Mouse (Mus musculus) right cerebral cortex, adult 2 months (tissue): ENCODE measurements around the gene Fam114a2.
"Not testable (repeated sequence)": the region's sequence is repeated elsewhere in the genome, so short reads cannot be mapped to it uniquely, and the experiment has no call there.

ENCODE experiments used
- DNase-seq, 2 experiments: peaks; one replicate each; pipeline ENCODE4 v3.0.0; 2021 to 2022; ENCODE audit warnings: low spot score in 2 of 2

The Fam114a2 gene

DNA sequence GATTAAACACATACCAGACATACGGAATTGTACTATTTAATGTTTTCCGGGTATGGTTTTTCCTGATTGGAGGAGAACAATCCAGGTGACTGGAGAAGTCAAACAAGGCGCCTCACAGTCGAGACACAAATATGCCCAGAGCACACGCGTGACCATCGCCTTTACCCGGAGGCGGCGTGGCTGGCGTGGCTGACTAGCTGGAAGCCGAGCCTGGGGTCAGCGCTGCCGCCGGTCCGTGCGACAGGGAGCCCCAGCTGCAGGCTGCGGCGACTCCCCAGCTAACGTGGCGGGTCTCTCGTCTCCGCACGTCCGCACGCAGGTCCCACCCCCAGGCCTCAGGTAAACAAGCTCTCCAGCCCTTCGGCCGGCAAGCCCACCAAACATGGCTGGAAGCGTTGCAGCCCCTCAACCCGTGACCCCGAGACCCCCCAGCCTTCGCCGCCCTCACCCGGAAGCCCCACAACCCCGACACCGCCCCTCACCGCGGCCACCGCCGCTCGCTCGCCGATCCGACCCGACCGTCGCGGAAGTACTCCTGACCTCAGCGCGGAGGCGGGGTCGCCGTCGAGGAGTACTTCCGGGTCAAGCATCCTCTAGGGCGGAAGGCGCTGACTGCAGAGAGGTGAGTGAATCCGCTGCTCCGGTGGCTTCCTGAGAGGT is at the start of gene Fam114a2, which contains the start of gene Mfap3:
Fam114a2 (minus strand) TSS at position 527 of the 660 bp plus-strand sequence.
Mfap3 (plus strand) TSS at position 574 of the 660 bp plus-strand sequence.
- DNase-seq, result peak; percentile 85 to 91

DNA sequence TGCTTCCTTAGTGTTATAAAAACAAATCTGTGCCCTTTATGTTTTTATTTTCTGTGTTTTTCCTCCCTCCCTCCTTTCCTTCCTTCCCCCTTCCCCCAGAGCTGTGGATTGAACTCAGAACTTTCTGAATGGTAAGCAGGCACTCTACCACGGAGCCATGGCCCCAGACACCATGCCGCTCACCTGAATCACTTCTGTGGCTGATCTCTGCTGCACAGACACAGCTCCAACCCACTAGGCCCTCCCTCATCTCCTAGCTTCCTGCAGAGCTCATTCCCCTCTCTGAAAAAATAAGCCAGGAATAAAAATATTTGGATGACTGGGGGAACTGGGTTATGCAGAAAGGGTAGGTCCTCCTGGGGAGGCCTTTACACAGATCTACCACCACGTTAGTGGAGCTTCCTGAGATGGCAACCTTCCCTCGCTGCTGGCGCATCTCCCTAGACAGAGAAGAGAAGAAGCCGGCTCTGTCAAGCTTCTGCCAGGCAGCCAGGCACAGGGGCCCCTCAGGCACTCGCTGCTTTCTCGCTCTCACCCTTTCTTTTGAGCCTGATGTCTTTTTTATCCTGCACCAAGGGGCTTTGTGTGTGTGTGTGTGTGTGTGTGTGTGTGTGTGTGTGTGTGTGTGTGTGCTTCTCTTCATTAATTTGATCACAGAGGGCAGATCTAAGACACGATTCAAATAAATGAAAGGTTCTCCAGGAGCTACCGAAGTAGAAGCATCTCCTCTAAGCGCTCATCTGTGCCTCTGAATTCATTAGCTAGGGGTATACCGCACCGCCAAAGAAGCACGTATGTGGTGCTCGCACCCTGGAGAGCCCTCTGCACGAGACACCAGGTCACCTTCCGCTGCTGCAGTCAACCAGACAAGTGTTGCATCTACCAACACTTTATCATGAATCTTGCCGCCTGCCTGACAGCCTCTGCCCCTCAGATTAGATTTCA is 47.9 kb upstream of the Fam114a2 start:
- no peak for DNase-seq

DNA sequence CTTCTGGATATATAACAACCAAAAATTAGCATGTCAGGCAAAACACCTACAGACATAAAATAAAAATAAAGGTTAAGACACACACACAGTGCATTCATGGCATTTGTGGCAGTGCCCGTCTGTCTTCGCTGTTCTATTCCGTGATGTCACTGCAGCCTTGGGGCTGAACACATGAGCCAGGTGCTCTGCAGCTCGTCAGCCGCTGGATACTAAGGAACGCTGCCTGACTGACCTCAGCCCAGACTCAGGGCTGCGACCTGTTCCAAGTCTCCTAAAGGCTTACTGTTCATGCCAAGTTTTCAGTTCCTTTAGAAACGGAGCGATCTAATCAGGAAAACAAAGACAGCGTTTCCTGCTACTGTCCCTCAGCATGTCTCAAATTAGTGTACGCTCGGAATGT is 46.1 kb upstream of the Fam114a2 start:
- no peak for DNase-seq

GRCm38 (mm10) chr11:57557936-57558335 is 39.5 kb upstream of the Fam114a2 start:
- not testable (repeated sequence) for DNase-seq

DNA sequence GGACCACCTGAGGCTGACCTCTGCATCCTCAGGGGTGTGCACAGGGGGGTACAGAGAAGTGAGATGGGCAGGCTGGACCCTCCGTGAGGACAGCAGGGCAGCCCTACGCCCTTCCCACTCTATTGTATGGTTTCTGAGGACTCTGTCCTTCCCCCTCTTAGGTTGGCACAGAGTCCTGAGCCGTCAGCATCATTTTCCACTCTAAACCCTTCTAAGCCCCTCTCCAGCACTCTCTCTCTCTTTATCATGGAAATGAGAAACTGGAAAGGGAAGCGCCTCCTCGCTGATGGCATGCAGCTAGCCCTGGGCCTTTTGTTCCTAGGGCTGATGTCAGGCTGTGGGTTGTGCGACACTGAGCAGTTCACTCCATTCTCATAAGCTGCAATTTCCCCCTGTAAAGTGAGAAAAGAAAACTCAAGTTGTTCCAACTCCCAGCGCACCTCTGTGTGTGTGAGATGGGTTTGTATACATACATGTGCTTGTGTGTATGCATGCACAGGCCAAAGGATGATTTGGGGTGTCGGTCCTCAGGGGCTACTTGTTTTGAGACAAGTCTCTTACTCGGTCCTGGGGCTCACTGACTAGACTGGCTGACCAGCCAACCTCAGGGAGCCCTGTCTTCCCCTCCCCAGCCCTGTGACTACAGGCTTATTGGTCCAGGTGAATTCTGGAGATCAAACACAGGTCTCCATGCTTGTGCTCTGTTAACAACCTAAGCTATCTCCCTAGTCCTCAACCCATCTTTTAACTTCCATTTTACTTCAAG is 34.8 kb upstream of the Fam114a2 start:
- DNase-seq, result no peak

- no peak for DNase-seq
Measured at GRCm38 (mm10) chr11:57551016-57551415, 32.6 kb upstream of the Fam114a2 start.

DNA sequence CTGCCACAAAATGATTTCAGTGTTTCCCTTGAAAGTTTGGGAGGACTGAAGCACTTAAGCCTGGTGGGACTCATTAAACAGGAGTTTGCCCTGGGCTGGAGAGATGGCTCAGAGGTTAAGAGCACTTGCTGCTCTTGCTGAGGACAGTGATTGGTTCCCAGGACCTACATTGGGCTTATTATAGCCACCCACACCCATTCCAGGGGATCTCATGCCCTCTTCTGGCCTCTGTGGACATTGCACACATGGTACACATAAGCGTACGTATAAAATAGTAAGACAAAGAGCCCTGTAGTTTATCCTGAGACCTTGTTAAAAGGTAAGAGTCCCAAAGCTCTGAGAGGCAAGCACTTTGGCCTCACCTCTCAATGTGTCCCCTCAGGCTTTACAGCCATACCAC is 31.8 kb upstream of the Fam114a2 start:
- DNase-seq, result no peak

GRCm38 (mm10) chr11:57548618-57549550 is 30.5 kb upstream of the Fam114a2 start:
- peak; percentile 87 for DNase-seq

DNA sequence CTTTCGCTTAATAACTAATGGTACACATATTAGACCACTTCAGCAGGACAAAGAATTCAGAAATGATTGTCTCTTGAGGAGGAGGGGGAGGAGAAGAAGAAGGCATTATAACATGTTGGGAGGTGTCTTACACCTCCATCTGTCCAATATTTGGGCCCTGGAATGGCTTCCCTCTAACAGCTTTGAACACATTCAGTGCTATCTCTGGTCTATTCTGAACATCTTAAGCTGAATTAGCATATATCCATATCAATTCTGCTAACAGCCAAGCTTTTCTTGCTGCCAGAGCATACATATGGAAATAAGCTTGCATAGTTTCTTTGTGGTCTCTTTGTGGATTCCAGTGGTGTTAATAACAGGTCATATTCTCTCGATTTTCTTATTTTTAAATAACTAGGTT is 22.3 kb upstream of the Fam114a2 start:
- no peak for DNase-seq

- DNase-seq, result no peak
Measured at GRCm38 (mm10) chr11:57539841-57540418, 21.5 kb upstream of the Fam114a2 start.

- DNase-seq, result no peak
Measured at GRCm38 (mm10) chr11:57535912-57536311, 17.5 kb upstream of the Fam114a2 start.

DNA sequence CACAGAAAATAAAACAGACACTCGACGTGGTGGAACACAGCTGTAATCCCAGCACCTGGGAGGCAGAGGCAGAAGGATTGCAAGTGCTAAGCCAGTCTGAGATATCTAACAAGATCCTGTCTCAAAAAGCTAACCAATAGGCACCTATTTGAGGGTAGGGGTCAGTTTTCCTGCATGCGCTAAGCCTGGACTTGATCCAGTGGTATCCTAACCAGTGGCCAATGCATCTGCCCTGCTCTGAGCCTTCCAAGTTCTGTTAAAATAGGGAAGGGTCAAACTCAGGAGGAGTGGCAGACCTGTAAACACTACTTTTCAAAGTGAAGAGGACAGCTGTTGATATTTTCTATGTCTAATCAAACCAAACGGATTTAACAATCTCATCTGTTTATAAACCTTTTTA is 13.9 kb upstream of the Fam114a2 start:
- no peak for DNase-seq

DNA sequence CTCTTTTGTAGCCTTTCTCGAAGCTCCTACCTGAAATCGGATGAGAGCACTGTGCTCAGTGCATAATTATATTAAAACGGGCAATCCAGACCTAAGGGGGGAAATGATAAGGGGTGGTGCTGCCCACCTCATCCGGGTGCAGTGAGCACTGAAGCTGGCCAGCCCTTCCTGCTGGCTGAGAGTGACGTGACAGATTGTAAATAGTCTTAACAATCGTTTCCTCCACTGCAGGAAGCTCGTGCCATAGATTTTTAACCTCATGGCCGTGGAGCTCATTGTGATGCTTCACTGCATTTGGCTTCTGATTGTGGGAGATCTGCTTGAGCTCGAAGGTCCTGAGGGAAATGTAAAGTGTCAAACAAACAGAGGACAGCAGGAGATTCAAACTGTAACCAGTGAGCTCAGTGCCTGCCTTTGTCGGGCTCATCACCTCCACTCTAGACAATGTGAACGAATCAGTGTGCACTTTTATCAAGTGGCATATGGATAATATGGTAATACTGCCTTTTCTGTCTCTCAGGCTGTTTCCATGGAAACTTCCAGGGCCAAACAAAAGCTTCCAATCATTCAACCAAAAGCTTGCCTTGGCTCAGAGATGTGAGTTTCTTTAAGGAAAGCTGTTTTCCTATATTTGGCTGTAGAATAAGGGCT is 13.0 kb upstream of the Fam114a2 start:
- DNase-seq, result no peak

DNA sequence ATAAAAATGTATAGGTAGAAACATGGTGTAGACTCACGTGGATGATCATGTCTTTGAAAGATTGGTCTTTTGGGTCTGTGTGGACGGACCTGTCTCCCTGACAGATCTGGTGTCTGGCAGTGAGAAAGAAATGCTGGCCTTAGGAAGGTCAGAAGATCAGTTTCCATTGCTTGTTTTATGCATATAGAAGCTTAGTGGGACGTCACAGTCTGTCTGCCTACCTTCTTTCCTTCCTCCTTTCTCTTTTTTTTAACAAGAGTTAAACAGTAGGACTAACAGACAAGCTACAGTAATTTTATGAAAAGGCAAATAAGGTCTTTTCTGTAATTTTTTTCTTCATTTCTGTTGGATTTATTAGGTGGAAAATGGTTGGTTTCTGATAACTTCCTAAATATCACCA is 10.7 kb upstream of the Fam114a2 start:
- DNase-seq, result no peak

DNA sequence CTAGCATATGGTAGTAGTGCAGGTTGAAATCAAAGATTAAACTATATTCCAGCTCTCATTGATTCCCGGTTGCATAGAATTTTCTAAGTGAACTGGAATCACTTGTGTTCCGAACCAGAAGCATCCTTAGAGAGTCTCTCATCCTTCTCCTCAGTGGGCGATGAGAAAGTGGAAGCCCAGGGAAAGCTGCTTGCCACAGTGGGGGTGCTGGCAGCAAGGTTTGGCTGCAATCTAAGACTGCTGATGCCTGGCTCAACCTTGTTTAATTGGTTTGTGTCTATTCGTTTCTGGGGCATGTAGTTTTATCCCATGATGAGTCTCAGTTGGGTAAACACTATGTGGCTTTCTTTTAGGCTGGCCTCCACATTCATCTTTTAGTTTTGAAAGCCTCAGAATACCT is 9.1 kb upstream of the Fam114a2 start:
- DNase-seq, result no peak

DNA sequence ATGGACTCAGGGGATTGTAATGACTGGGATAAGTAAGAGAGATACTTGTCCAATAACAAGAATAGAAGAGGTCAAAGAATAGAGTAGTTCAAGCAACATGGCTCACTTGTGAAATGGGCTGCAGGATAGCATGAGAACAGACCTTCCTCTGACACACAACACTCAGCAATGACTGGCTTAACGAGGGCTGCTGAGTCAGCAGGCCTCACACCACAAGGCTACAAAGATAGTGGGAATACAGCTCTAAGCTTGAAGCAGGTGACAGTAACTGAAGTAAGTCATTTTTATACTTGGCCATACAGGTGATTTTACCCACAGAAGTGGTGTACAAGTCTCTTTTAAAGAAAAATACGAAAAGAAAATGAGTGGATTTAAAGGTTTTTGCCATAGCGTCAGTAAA is 7.5 kb upstream of the Fam114a2 start:
- no peak for DNase-seq

DNA sequence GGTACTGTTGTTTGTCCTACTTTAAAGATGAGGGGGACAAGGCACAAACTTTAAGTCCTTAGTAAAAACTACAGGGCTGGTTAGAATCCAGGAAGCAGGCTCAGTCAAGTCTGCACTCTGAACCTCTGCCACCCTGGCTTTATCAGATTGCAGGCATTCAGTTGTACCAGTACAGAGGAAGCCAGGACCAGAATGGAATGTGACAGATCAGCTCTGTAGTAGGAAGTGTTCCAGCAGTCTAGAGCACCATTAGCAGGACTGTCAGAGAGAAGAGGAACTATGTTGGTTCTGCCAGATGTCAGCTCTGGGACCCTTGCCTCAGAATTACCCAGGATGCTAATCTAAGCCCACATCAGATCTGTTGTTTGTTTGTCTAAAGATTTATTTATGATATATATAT is 6.2 kb upstream of the Fam114a2 start:
- no peak for DNase-seq

DNA sequence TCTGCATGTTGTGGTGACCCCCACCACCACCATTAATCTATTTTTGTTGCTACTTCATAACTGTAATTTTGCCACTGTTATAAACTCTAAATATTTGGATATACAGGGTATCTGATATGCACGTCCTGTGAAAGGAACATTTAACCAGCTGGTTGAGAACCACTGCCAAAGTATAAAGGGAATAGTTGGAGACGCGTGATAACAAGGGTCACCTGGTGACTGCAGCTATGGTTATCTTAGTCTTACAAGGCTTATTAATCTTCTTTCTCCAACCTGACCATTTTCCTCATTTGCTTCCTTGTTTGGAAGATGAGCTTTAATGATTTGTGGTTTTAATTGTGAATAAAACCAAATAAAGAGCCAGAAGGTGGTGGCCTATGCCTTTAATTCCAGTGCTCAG is 5.0 kb upstream of the Fam114a2 start:
- DNase-seq, result no peak

DNA sequence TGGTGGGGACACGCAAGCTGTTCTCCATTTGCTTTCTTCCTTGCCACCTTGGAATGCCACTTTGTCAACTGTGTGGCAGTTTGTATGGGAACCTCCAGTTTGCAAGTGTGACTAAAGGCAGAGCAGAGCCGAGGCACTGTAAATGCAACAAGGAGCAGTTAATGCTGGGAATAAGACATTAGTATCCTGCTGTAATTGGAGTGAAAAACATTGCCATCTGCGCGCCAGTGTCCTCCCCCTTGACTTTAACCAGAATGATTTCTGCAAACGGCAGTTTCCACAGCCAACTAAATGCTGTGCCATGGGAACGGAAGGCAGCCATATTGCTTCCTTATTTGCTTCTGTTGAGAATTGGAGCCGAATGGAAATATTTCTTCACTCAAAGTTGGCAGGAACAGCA is 3.6 kb upstream of the Fam114a2 start:
- DNase-seq, result peak; percentile 53 to 58

DNA sequence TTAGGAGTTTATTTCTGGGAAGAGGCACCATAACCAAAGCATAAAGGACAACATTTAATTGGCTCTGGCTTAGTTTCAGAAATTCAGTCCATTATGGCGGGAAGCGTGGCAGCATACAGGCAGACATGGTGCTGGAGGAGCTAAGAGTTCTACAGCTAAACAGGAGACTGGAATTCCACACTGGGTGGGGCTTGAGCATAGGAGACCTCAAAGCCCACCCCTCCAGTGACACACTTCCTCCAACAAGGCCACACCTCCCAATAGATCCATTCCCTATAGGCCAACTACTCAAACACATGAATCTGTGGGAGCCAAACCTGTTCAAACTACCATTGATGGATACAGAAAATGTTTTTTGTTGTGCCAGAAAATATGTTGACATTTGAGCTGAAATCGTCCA is 2.8 kb upstream of the Fam114a2 start:
- no peak for DNase-seq
